Mouse (Mus musculus) heart, embryonic 10.5 days (tissue): Measurements from ENCODE around the gene Fhit. TPM values are rescaled to one million over a fixed set of nuclear protein-coding genes. Genes with fewer than 3 reads are reported as not detected.

Experiments
- DNase-seq: peaks from one replicate; pipeline ENCODE4 v3.0.0-alpha.2; 2017; ENCODE audit warnings: low spot score
- H3K27ac ChIP-seq: fragments of 300-500 bp; sonication (generic); 2 replicates; pipeline ENCODE4 v1.5.1; 2016; ENCODE audit warnings: mild to moderate bottlenecking
- H3K27me3 ChIP-seq: fragments of 300-500 bp; sonication (generic); 2 replicates; pipeline ENCODE4 v1.6.1; 2016; ENCODE audit warnings: mild to moderate bottlenecking; ENCODE audit not compliant: poor library complexity, insufficient read depth, severe bottlenecking
- H3K36me3 ChIP-seq: fragments of 300-500 bp; sonication (generic); 2 replicates; pipeline ENCODE4 v1.6.1; 2016; ENCODE audit warnings: mild to moderate bottlenecking, moderate library complexity
- H3K4me1 ChIP-seq: fragments of 300-500 bp; sonication (generic); 2 replicates; pipeline ENCODE4 v1.6.1; 2016; ENCODE audit warnings: mild to moderate bottlenecking
- H3K4me3 ChIP-seq: fragments of 300-500 bp; sonication (generic); 2 replicates; pipeline ENCODE4 v1.5.1; 2016; ENCODE audit warnings: mild to moderate bottlenecking, moderate library complexity
- H3K9me3 ChIP-seq: fragments of 300-500 bp; sonication (generic); 2 replicates; pipeline ENCODE4 v1.6.1; 2016; ENCODE audit warnings: mild to moderate bottlenecking, moderate library complexity
- WGBS: fragments of 180-500 bp; shearing (Covaris S2); methylation state at CpG from one replicate; pipeline ENCODE4 v1.1.7; 2016; 5-methylcytosine and 5-hydroxymethylcytosine counted together
- polyA plus RNA-seq: library from polyadenylated mRNA; unstranded; fragments of >200 nt; fragmentation: Nextera tagmentation; extraction: Ambion mirVana; gene quantifications from 2 replicates; pipeline ENCODE4 v1.2.1, GENCODE M21; 2016

Fhit gene
- polyA plus RNA-seq, 1 experiment from 2014 or later: 3.4 TPM

- no peaks in the 10 kb centered on the region for H3K36me3 ChIP-seq
- no peak overlapping the region for H3K27ac ChIP-seq
- no peak overlapping the region for H3K4me3 ChIP-seq
- no peaks in the 10 kb centered on the region for H3K9me3 ChIP-seq
- no peaks in the 10 kb centered on the region for H3K4me1 ChIP-seq
- DNase-seq: no peak
- H3K27me3 ChIP-seq: no peaks in the 10 kb centered on the region
- WGBS: 85% methylated on average over 7 of the region's 7 CpGs
These were observed 1350.5 kb downstream of the Fhit start for GRCm38 (mm10) chr14:9811177-9811846.

GRCm38 (mm10) chr14:9793403-9793802 is 1368.4 kb downstream of the Fhit start:
- H3K4me3 ChIP-seq: no peak overlapping the region
- no peak overlapping the region for H3K27ac ChIP-seq
- no peaks in the 10 kb centered on the region for H3K36me3 ChIP-seq
- no peaks in the 10 kb centered on the region for H3K9me3 ChIP-seq
- no peak for DNase-seq
- H3K27me3 ChIP-seq: no peaks in the 10 kb centered on the region
- H3K4me1 ChIP-seq: no peaks in the 10 kb centered on the region

GRCm38 (mm10) chr14:9788402-9788950 is 1373.4 kb downstream of the Fhit start:
- H3K4me3 ChIP-seq: no peak overlapping the region
- no peak overlapping the region for H3K27ac ChIP-seq
- H3K9me3 ChIP-seq: no peaks in the 10 kb centered on the region
- no peaks in the 10 kb centered on the region for H3K4me1 ChIP-seq
- no peaks in the 10 kb centered on the region for H3K36me3 ChIP-seq
- DNase-seq: no peak
- 70% methylated on average over 3 of the region's 3 CpGs for WGBS
- no peaks in the 10 kb centered on the region for H3K27me3 ChIP-seq

- DNase-seq: no peak
- no peak overlapping the region for H3K27ac ChIP-seq
- no peaks in the 10 kb centered on the region for H3K9me3 ChIP-seq
- 83% methylated on average over 1 of the region's 1 CpGs for WGBS
- H3K4me1 ChIP-seq: no peaks in the 10 kb centered on the region
- H3K36me3 ChIP-seq: no peaks in the 10 kb centered on the region
- no peak overlapping the region for H3K4me3 ChIP-seq
- no peaks in the 10 kb centered on the region for H3K27me3 ChIP-seq
These were observed 1374.4 kb downstream of the Fhit start for GRCm38 (mm10) chr14:9787389-9787788.

GRCm38 (mm10) chr14:9785861-9786260 is 1376.0 kb downstream of the Fhit start:
- 50% methylated on average over 1 of the region's 1 CpGs for WGBS
- Histone ChIP-seq H3K9me3 (no peaks in the 10 kb centered on the region), H3K36me3 (no peaks in the 10 kb centered on the region), H3K4me3 (no peak overlapping the region), H3K27ac (no peak overlapping the region), H3K4me1 (no peaks in the 10 kb centered on the region), H3K27me3 (no peaks in the 10 kb centered on the region)
- no peak for DNase-seq

GRCm38 (mm10) chr14:9751341-9751740 is 1410.5 kb downstream of the Fhit start:
- Histone ChIP-seq H3K27me3 (no peaks in the 10 kb centered on the region), H3K27ac (no peak overlapping the region), H3K4me3 (no peak overlapping the region), H3K9me3 (no peaks in the 10 kb centered on the region), H3K4me1 (no peaks in the 10 kb centered on the region), H3K36me3 (no peaks in the 10 kb centered on the region)
- WGBS: 85% methylated on average over 4 of the region's 4 CpGs
- DNase-seq: no peak

- Histone ChIP-seq H3K36me3 (no peaks in the 10 kb centered on the region), H3K27me3 (no peaks in the 10 kb centered on the region), H3K4me1 (no peaks in the 10 kb centered on the region), H3K9me3 (no peaks in the 10 kb centered on the region), H3K27ac (no peak overlapping the region), H3K4me3 (no peak overlapping the region)
- no peak for DNase-seq
- WGBS: 88% methylated on average over 1 of the region's 1 CpGs
These were observed 1413.1 kb downstream of the Fhit start for GRCm38 (mm10) chr14:9748709-9749108.

- Histone ChIP-seq H3K4me1 (no peaks in the 10 kb centered on the region), H3K9me3 (no peaks in the 10 kb centered on the region), H3K36me3 (no peaks in the 10 kb centered on the region), H3K4me3 (no peak overlapping the region), H3K27ac (no peak overlapping the region), H3K27me3 (no peaks in the 10 kb centered on the region)
- WGBS: 54% methylated on average over 2 of the region's 2 CpGs
- DNase-seq: no peak
These were observed 1439.8 kb downstream of the Fhit start for GRCm38 (mm10) chr14:9721917-9722472.

GRCm38 (mm10) chr14:9698621-9699020 is 1463.2 kb downstream of the Fhit start:
- no peak for DNase-seq
- H3K4me1 ChIP-seq: no peaks in the 10 kb centered on the region
- WGBS: 58% methylated on average over 1 of the region's 1 CpGs

GRCm38 (mm10) chr14:9697101-9697500 is 1464.7 kb downstream of the Fhit start:
- WGBS: 74% methylated on average over 3 of the region's 3 CpGs
- Histone ChIP-seq H3K9me3 (no peaks in the 10 kb centered on the region), H3K36me3 (no peaks in the 10 kb centered on the region), H3K27me3 (no peaks in the 10 kb centered on the region), H3K4me1 (no peaks in the 10 kb centered on the region), H3K27ac (no peak overlapping the region), H3K4me3 (no peak overlapping the region)
- DNase-seq: no peak

More at GRCm38 (mm10) chr14:9698621-9699020, 1463.2 kb downstream of the Fhit start:
- Histone ChIP-seq H3K36me3 (no peaks in the 10 kb centered on the region), H3K4me3 (no peak overlapping the region), H3K9me3 (no peaks in the 10 kb centered on the region), H3K27me3 (no peaks in the 10 kb centered on the region), H3K27ac (no peak overlapping the region)

GRCm38 (mm10) chr14:9696004-9696403 is 1465.8 kb downstream of the Fhit start:
- 71% methylated on average over 4 of the region's 4 CpGs for WGBS
- DNase-seq: no peak
- Histone ChIP-seq H3K4me1 (no peaks in the 10 kb centered on the region), H3K27ac (no peak overlapping the region), H3K27me3 (no peaks in the 10 kb centered on the region), H3K4me3 (no peak overlapping the region), H3K9me3 (no peaks in the 10 kb centered on the region), H3K36me3 (no peaks in the 10 kb centered on the region)

- no peaks in the 10 kb centered on the region for H3K9me3 ChIP-seq
- no peaks in the 10 kb centered on the region for H3K4me1 ChIP-seq
- 82% methylated on average over 4 of the region's 4 CpGs for WGBS
- no peak overlapping the region for H3K27ac ChIP-seq
- no peaks in the 10 kb centered on the region for H3K36me3 ChIP-seq
- no peak overlapping the region for H3K4me3 ChIP-seq
- no peak for DNase-seq
- H3K27me3 ChIP-seq: no peaks in the 10 kb centered on the region
These were observed 1466.6 kb downstream of the Fhit start for GRCm38 (mm10) chr14:9695217-9695690.

GRCm38 (mm10) chr14:9688664-9689257 is 1473.1 kb downstream of the Fhit start:
- H3K9me3 ChIP-seq: no peaks in the 10 kb centered on the region
- no peaks in the 10 kb centered on the region for H3K36me3 ChIP-seq
- DNase-seq: no peak
- H3K27me3 ChIP-seq: no peaks in the 10 kb centered on the region
- no peak overlapping the region for H3K27ac ChIP-seq
- WGBS: 74% methylated on average over 2 of the region's 2 CpGs
- H3K4me1 ChIP-seq: no peaks in the 10 kb centered on the region
- H3K4me3 ChIP-seq: no peak overlapping the region
